ENCODE assay signal across 8 mouse cellular contexts in genomic region chr19:57543681-57544214, GRCm38 (mm10).
DNase-seq lines count a peak whose midpoint lies in the region; ATAC-seq and TF ChIP-seq lines count a peak whose summit lies in the region.
"Had no signal": no experiment of that assay in that cellular context is flagged by ENCODE, and none has a peak within 500 bp of the region (broad histone marks: within the 10 kb centered on the region; RNA-seq: fewer than 3 reads in every experiment).

No protein-coding gene starts in this region.

- DNase-seq in Muller cell, postnatal 12 days (ENCODE audit: inconsistent ontology term) = peak; percentile 33
- peak; percentile 94 to 95 for DNase-seq in cerebellum, postnatal 10 days
- peak; percentile 48 to 66 for DNase-seq in frontal cortex, postnatal 14 days (ENCODE audit: low spot score in 2 of 2)
- peak; percentile 42 for DNase-seq in limb, embryonic 14.5 days (ENCODE audit: low spot score)
- DNase-seq in urinary bladder, postnatal 25 days (ENCODE audit: low spot score) = no peak

- no peak for TF ChIP-seq POLR2A in limb, embryonic 14.5 days (IDR thresholded peaks at IDR 0.05; ENCODE audit: borderline replicate concordance, extremely low read depth, insufficient read depth, insufficient read length)

- no peaks in the 10 kb centered on the region for H3K27me3 ChIP-seq in intestine, postnatal 0 days (replicated peaks; ENCODE audit: control insufficient read depth, insufficient read depth, low read length)
- H3K27me3 ChIP-seq in limb, embryonic 14.5 days (ENCODE audit: control insufficient read depth, insufficient read depth, low read length) = no peaks in the 10 kb centered on the region
- H3K27me3 ChIP-seq in neural tube, embryonic 15.5 days (replicated peaks) = no peaks in the 10 kb centered on the region

- H3K4me3 ChIP-seq in intestine, postnatal 0 days (ENCODE audit: low read depth, low read length) = no peak overlapping the region
- H3K4me3 ChIP-seq in limb, embryonic 14.5 days (replicated peaks; ENCODE audit: low read length) = no peak overlapping the region
- no peak overlapping the region for H3K4me3 ChIP-seq in neural tube, embryonic 15.5 days (replicated peaks)

- no peak for ATAC-seq in intestine, postnatal 0 days
- peak; percentile 53; the same call in 1 of the 2 replicates for ATAC-seq in limb, embryonic 14.5 days (ENCODE audit: low FRiP score, low read depth)
- ATAC-seq in neural tube, embryonic 15.5 days (ENCODE audit: low FRiP score) = peak; percentile 30

- TF ChIP-seq CTCF in intestine, postnatal 0 days (IDR thresholded peaks at IDR 0.05; ENCODE audit: low read depth) = peak; percentile 62

- WGBS in intestine, postnatal 0 days = 57% methylated on average over 13 of the region's 13 CpGs
- 15% methylated on average over 13 of the region's 13 CpGs for WGBS in limb, embryonic 14.5 days
- WGBS in neural tube, embryonic 15.5 days = 18% methylated on average over 13 of the region's 13 CpGs

- no peak overlapping the region for H3K9ac ChIP-seq in intestine, postnatal 0 days (ENCODE audit: low read depth, low read length)
- peak overlapping the region; percentile 25; the same call in 1 of the 2 replicates for H3K9ac ChIP-seq in limb, embryonic 14.5 days (ENCODE audit: low read depth, low read length, severe bottlenecking)
- H3K9ac ChIP-seq in neural tube, embryonic 15.5 days (replicated peaks) = 0 out of 2 replicates have a peak overlapping the region, but pooled peaks have one; percentile 1

- peak overlapping the region; percentile 2; the same call in 1 of the 2 replicates for H3K4me2 ChIP-seq in intestine, postnatal 0 days (replicated peaks; ENCODE audit: low read depth)
- peak overlapping the region; percentile 28 for H3K4me2 ChIP-seq in limb, embryonic 14.5 days (replicated peaks; ENCODE audit: low read depth, low read length, severe bottlenecking)
- H3K4me2 ChIP-seq in neural tube, embryonic 15.5 days = peak overlapping the region; percentile 45

- no peaks in the 10 kb centered on the region for H3K9me3 ChIP-seq in intestine, postnatal 0 days (ENCODE audit: control insufficient read depth)
- H3K9me3 ChIP-seq in limb, embryonic 14.5 days (ENCODE audit: control insufficient read depth, low read length) = no peaks in the 10 kb centered on the region
- H3K9me3 ChIP-seq in neural tube, embryonic 15.5 days (replicated peaks) = no peaks in the 10 kb centered on the region

- no peak overlapping the region for H3K27ac ChIP-seq in intestine, postnatal 0 days (ENCODE audit: low read depth, low read length)
- no peak overlapping the region for H3K27ac ChIP-seq in limb, embryonic 14.5 days (replicated peaks; ENCODE audit: low read depth, low read length)
- peak overlapping the region; percentile 38 for H3K27ac ChIP-seq in neural tube, embryonic 15.5 days (replicated peaks)
- H3K27ac ChIP-seq: macrophage had no signal

- no peaks in the 10 kb centered on the region for H3K36me3 ChIP-seq in intestine, postnatal 0 days (ENCODE audit: control insufficient read depth, insufficient read depth)
- H3K36me3 ChIP-seq in limb, embryonic 14.5 days (ENCODE audit: control insufficient read depth, insufficient read depth, low read length) = no peaks in the 10 kb centered on the region
- H3K36me3 ChIP-seq in neural tube, embryonic 15.5 days = no peaks in the 10 kb centered on the region

- H3K4me1 ChIP-seq in intestine, postnatal 0 days (replicated peaks; ENCODE audit: control insufficient read depth, insufficient read depth, low read length) = no peaks in the 10 kb centered on the region
- peaks cover 5% of the 10 kb centered on the region for H3K4me1 ChIP-seq in limb, embryonic 14.5 days (ENCODE audit: control insufficient read depth, insufficient read depth, low read length)
- H3K4me1 ChIP-seq in neural tube, embryonic 15.5 days = peaks cover 25% of the 10 kb centered on the region
